Mouse (Mus musculus): ENCODE data around the gene Trpm4. TPM values are rescaled to one million over a fixed set of nuclear protein-coding genes. Genes with fewer than 3 reads are reported as not detected.
A peak's percentile ranks its signal among the peaks of the same experiment; 100 is the strongest.

The Trpm4 gene
- 10 to 100 TPM; 18.5 to 24.6 TPM for total RNA-seq (2021)
- long read RNA-seq, experiment 1, full-length matches to known transcripts: 2 of 21 reads
- long read RNA-seq, experiment 1, partial matches to known transcripts: 1 of 21 reads
- long read RNA-seq, experiment 1, other reads (novel, unspliced or antisense): 18 of 21 reads
- long read RNA-seq, experiment 2, full-length matches to known transcripts: 2 of 27 reads
- long read RNA-seq, experiment 2, partial matches to known transcripts: 2 of 27 reads
- long read RNA-seq, experiment 2, other reads (novel, unspliced or antisense): 23 of 27 reads

DNA sequence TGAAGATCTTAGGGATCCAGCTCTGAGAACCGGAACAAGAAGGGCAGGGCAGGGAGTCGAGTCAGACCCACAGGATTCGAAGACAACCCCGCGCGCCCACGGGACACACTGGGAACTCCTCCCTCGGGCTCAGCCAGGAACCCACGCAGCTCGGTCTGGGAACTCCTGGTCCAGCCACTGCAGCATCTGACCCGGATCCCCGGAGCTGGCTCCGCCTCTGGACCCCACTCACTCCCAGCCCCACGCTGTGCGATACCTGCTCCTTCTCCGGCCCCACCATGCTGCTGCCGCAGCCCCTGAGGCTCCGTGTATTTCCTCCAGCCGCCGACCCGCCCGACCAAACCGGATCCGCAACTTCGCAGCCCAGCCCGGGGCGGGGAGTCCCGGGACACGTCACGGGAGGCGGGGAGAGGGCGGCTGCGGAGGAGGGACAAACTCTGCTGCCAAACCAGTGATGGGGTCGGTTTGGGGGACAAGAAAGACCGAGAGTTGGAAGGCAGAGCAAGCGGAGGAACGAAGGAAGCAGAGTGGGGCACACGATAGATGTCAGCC is at the start of gene Trpm4:
Gene Trpm4 (minus strand): TSS at position 350 of the 552 bp plus-strand sequence.
- TF ChIP-seq CTCF (IDR thresholded peaks at IDR 0.05): no peak
- H3K27ac ChIP-seq: peak within 1 kb of the TSS; percentile 89

DNA sequence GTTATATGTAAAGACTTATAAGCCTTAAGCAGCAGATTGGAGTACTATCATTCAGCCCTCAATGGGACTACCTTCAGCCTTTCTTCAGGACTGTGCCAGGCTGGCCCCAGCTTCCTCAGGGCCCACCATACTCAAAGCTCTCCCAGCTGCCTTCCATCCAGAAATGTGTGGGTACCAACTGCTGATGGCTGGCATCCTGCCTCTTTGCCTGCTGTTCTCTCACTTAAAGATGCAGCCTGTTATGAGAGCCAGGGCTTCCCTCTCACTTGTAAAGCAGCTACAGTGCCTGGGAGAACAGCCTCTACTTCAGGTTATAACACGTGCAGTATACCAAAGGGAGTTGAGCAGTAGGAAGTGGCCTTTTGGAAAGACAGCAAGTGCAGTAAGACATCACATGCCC is 42.5 kb upstream of the Trpm4 start:
- DNase-seq (ENCODE audit: extremely low spot score in 1 of 2, low spot score in 2 of 2): no peak
- Histone ChIP-seq H3K4me3 (no peak overlapping the region), H3K27ac (no peak overlapping the region)
- TF ChIP-seq CTCF (IDR thresholded peaks at IDR 0.05): no peak
- intact Hi-C loops (cut with DNase I): no loop called here

More for the DNA sequence above, at the start of gene Trpm4:
- DNase-seq (ENCODE audit: extremely low spot score in 1 of 2, low spot score in 2 of 2): peak; percentile 69 to 80
- H3K4me3 ChIP-seq: peak within 1 kb of the TSS; percentile 71
- intact Hi-C loops (cut with DNase I): no loop called here

DNA sequence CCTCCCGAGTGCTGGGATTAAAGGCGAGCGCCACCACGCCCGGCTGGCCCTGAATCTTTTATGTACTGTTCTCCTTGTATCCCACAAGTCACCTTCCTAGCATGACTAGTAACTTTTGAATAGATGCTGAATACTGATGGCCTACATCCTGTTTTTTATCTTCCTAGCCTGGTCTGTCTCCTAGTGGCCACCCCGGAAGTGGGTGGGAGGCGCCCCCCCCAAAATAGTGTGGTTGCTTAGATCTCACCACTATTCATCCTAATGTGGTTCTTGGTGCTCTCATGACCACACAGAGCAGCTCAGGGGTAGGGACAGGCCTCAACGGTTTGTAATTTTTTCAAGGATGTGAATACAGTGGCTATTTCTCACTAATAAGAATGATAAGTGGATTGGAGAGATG is 41.0 kb upstream of the Trpm4 start:
- TF ChIP-seq CTCF (IDR thresholded peaks at IDR 0.05): no peak
- DNase-seq (ENCODE audit: extremely low spot score in 1 of 2, low spot score in 2 of 2): no peak
- intact Hi-C loops (cut with DNase I): loop anchor here (2.0 kb wide), 1 partner anchor 18 kb away; no protein-coding TSS in a partner anchor
- Histone ChIP-seq H3K4me3 (no peak overlapping the region), H3K27ac (no peak overlapping the region)

DNA sequence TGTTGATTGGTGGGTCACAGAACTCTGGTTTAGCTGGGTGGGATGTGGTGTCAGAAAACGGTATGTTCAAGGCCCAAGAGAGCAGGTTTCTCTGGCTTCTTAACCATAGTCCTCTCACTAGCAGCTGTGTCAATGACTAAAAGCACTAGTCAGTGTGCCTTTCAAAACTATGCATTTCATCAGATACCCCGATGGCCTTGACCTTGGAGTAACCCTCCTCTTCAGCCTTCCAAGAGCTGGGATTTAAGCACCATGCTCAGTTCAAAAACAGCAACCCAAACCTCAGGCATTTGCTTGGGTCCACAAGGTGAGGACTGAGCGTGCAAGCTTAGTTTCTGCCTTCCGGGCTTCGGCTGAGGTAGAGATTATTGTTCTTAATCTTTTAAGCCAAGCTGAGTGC is 38.8 kb upstream of the Trpm4 start:
- DNase-seq (ENCODE audit: extremely low spot score in 1 of 2, low spot score in 2 of 2): no peak
- no peak overlapping the region for H3K27ac ChIP-seq
- H3K4me3 ChIP-seq: no peak overlapping the region
- no peak for TF ChIP-seq CTCF (IDR thresholded peaks at IDR 0.05)
- intact Hi-C loops (cut with DNase I): no loop called here

DNA sequence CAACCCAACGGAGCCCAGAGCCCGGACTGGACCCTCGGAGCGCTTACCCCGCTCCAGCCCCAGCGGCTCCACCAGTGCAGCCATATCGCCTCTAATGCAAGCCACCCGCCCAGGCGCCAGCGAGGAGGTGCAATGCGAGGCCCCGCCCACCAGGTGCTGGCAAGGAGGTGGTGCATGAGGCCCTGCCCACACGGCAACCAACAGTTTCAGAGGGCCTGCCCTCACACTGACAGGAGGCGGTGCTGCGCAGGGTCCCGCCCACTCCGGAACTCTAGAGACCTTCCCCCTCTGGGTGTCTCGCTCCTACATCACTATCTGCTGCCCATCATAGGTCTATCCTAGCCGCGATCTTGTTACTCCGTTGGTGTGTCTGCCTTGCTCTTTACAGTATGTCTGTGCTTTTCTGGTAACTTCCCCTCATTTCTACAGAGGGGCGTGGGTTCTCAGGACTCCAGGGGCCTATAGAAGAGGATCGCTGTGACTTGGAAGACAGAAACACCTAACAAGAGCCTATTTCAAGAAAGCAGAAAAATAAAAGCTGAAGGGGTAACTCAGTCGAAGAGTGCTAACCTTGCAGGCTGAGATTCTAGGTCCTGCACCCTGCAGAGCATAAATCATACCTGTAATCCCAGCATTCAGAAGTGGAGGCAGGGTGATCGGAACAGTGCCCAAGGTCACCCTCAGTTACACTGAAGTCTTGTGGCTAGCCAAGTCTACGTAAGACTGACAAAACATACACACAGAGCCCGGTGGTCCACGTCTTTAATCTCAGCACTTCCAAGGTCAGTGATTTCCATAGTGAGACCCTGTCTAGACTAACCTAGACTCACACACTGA is 37.1 kb upstream of the Trpm4 start, which contains the start of gene Lin7b:
Gene Lin7b (minus strand): TSS at position 109 of the 837 bp plus-strand sequence.
- peak; percentile 90 to 91 for DNase-seq (ENCODE audit: extremely low spot score in 1 of 2, low spot score in 2 of 2)
- TF ChIP-seq CTCF (IDR thresholded peaks at IDR 0.05): peak; percentile 23
- intact Hi-C loops (cut with DNase I): no loop called here
- Histone ChIP-seq H3K4me3 (peak within 1 kb of the TSS; percentile 84), H3K27ac (peak within 1 kb of the TSS; percentile 97)

DNA sequence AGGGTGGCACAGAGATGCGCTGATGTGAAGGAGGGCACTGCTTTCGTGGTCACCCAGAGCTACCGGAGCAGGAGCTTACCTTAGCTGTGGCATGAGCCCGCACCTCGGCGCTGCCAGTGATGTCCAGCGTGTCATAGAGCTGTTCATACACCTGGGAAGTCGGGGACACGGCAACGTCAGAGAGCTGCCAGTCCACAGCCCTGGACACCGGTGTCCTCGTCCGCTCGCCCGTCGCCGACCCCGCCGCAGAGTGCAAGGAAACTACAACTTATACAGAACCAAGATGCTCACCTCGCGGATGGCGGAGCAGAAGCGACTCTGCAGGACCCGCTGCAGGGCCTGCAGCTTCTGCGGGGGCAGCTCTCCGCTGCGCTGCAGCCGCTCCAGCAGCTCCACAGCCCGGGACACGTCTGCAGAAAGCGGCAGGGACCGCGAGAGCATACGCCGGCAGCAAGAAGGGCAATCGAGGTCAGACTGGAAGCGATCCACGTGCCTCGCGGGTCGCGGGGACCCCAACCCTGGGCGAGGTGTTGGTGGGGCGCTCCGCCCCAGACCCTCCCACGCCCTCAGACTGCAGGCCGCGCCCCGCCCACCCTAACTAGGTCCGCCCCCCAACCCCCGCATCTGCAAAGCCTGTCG is 36.4 kb upstream of the Trpm4 start:
- intact Hi-C loops (cut with DNase I): no loop called here
- peak in 1 of 2 experiments; percentile 37 for DNase-seq (ENCODE audit: extremely low spot score in 1 of 2, low spot score in 2 of 2)
- peak overlapping the region; percentile 97 for H3K27ac ChIP-seq
- TF ChIP-seq CTCF (IDR thresholded peaks at IDR 0.05): no peak
- H3K4me3 ChIP-seq: peak overlapping the region; percentile 84

DNA sequence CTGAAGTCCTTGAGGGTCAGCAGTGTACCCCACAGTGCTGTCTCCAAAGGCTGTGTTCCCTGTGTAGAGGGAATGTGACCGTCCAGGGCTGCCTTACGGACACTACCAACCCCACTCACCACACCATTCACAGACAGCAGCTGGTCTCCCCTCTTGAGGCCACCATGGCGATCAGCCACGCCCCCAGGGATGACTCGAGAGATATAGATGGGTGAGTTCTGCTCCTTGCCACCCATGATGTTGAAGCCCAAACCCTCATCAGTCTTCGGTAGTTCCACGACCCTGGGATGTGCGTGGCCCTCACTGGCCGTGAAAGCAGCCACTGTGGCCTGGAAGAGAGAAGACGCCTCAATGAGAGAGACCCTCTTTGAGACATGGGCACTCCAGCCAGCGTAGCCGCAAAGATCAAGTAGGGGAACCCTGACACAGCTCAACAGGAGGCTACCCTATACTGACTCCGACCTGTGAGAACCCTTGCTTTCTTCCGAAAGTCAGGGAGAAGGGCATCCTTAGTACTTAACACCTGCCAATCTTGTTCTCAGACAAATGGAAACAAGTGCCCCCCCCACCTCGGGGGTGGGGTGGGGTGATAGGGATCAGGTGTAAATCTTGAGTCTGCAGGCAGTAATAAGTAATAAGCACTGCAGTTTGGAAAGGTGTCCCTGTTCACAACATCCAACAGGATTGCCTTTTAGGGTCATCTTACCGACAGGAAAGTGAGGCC is 35.6 kb upstream of the Trpm4 start:
- no peak for TF ChIP-seq CTCF (IDR thresholded peaks at IDR 0.05)
- H3K27ac ChIP-seq: peak overlapping the region; percentile 97
- peak overlapping the region; percentile 84 for H3K4me3 ChIP-seq
- intact Hi-C loops (cut with DNase I): no loop called here
- DNase-seq (ENCODE audit: extremely low spot score in 1 of 2, low spot score in 2 of 2): no peak

DNA sequence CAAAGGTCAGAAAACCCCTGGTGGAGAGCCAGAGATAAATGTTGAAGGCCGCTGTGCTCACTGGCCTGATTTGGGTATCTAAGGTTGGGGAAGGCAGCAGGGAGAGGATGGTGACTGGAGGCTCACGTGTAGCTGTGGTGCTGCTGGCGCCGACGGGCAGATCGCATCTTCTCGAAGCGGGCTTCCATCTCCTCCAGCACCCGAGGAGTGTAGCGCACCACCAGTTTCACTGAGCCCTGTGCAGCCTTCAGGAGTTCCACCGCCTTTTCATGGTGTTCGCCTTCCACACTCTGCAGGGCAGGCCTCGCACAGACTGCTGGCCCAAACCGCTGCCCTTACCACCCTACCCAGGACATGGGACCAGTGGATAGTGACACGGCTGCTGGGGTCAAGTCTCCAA is 34.6 kb upstream of the Trpm4 start:
- DNase-seq (ENCODE audit: extremely low spot score in 1 of 2, low spot score in 2 of 2): no peak
- intact Hi-C loops (cut with DNase I): no loop called here
- peak overlapping the region; percentile 84 for H3K4me3 ChIP-seq
- no peak for TF ChIP-seq CTCF (IDR thresholded peaks at IDR 0.05)
- H3K27ac ChIP-seq: peak overlapping the region; percentile 97

DNA sequence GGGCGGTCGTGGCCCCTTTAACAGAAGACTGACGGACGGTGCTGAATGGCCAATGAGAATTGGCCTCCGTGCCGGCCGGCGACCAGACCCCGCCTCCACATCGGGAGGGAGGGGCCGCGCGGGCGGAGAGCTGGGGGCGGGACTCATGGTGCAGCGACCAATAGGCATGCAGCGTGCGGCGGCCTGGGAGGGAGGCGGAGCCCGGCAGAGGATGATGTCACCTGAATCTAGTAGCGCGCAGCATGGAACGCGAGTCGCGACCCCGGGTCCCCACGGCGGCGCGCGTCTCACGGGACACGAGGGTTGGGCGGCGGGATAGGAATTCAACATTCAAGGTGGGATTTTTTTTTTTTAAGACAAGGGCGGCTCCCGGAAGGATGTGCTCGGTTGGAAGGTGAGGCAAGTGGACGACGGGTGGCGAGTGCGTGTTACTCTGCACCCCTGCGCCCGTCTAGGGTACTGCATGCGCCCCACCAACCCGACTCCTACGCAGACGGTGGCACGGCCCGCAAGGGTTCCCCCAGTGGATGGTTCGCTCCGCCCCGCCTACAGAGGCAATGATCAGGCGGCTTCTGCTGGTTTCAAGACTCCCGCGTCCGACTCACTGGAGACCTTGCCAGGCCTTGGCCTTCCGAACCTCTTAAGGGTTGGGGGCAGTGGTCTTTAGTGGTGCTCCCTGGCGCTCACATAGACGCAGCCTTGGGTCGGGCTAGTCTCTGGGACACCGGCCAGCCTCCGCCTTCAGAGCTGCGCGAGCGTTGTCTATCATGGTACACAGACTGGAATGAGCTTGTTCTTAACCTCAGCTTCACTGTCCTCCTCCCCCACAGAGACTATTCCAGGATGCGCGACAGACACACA is 33.7 kb upstream of the Trpm4 start:
- peak overlapping the region; percentile 97 for H3K27ac ChIP-seq
- intact Hi-C loops (cut with DNase I): no loop called here
- peak overlapping the region; percentile 84 for H3K4me3 ChIP-seq
- DNase-seq (ENCODE audit: extremely low spot score in 1 of 2, low spot score in 2 of 2): peak; percentile 98 to 99
- peak; percentile 85 for TF ChIP-seq CTCF (IDR thresholded peaks at IDR 0.05)

DNA sequence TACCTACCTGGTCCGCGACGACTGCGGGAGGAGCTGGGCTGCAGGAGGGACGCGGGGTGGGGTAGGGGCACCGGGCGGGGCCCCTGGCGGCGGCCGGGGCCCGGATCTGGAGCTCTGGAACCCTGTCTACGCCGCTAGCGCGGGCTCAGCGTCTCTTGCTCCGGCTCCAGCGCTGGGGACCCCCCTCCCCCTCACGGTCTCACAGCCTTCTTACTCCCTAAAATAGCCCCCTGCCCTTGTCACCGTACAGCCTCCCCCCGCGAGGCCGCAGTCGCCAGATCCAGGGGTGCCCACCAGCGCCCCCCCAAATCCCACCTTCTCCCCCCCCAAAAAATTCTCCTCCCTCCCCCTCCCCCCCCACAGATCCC is 33.1 kb upstream of the Trpm4 start, which contains the start of gene Ppfia3:
Gene Ppfia3 (minus strand): TSS at position 368 of the 368 bp plus-strand sequence.
- no peak for DNase-seq (ENCODE audit: extremely low spot score in 1 of 2, low spot score in 2 of 2)
- no peak for TF ChIP-seq CTCF (IDR thresholded peaks at IDR 0.05)
- Histone ChIP-seq H3K27ac (peak within 1 kb of the TSS; percentile 97), H3K4me3 (peak within 1 kb of the TSS; percentile 84)
- intact Hi-C loops (cut with DNase I): no loop called here

Measured in left cerebral cortex, adult 2 months (tissue).